Mouse (Mus musculus) forebrain, embryonic 13.5 days (tissue): ENCODE data around the gene Runx2. TPM values are rescaled to one million over a fixed set of nuclear protein-coding genes. Genes with fewer than 3 reads are reported as not detected.

ENCODE experiments used
- ATAC-seq: fragments of 200-750 bp; cut with Nextera tagmentation; 2 replicates; pipeline ENCODE4 v1.8.0; 2017
- H3K27ac ChIP-seq: fragments of 300-500 bp; sonication (generic); 2 replicates; pipeline ENCODE4 v1.5.1; 2015; ENCODE audit warnings: inconsistent platforms, mild to moderate bottlenecking, moderate library complexity
- H3K27me3 ChIP-seq: fragments of 300-500 bp; sonication (generic); 2 replicates; pipeline ENCODE4 v1.6.1; 2015; ENCODE audit warnings: mild to moderate bottlenecking, inconsistent platforms
- H3K36me3 ChIP-seq: fragments of 300-500 bp; sonication (generic); 2 replicates; pipeline ENCODE4 v1.6.1; 2015; ENCODE audit warnings: mild to moderate bottlenecking, inconsistent platforms; ENCODE audit not compliant: poor library complexity, severe bottlenecking
- H3K4me1 ChIP-seq: fragments of 300-500 bp; sonication (generic); 2 replicates; pipeline ENCODE4 v1.6.1; 2015; ENCODE audit warnings: inconsistent platforms
- H3K4me2 ChIP-seq: fragments of 300-500 bp; sonication (generic); 2 replicates; pipeline ENCODE4 v1.6.1; 2015; ENCODE audit warnings: inconsistent platforms, mild to moderate bottlenecking, moderate library complexity
- H3K4me3 ChIP-seq: fragments of 300-500 bp; sonication (generic); 2 replicates; pipeline ENCODE4 v1.5.1; 2015; ENCODE audit warnings: mild to moderate bottlenecking, inconsistent platforms
- H3K9ac ChIP-seq: fragments of 300-500 bp; sonication (generic); 2 replicates; pipeline ENCODE4 v1.6.1; 2015; ENCODE audit warnings: mild to moderate bottlenecking, inconsistent platforms
- H3K9me3 ChIP-seq: fragments of 300-500 bp; sonication (generic); replicated peaks from 2 replicates; pipeline ENCODE4 v1.6.1; 2016; ENCODE audit warnings: inconsistent platforms
- WGBS: fragments of 180-500 bp; shearing (Covaris S2); methylation state at CpG from one replicate; pipeline ENCODE4 v1.1.7; 2015; 5-methylcytosine and 5-hydroxymethylcytosine counted together
- polyA plus RNA-seq: library from polyadenylated mRNA; unstranded; fragments of >200 nt; fragmentation: Nextera tagmentation; extraction: Ambion mirVana; gene quantifications from 2 replicates; pipeline ENCODE4 v1.2.1, GENCODE M21; 2015

The Runx2 gene
- polyA plus RNA-seq, 1 experiment from 2014 or later: 0.18 TPM

GRCm38 (mm10) chr17:44564611-44565198, 249.9 kb downstream of the Runx2 start:
- no peaks in the 10 kb centered on the region for H3K27me3 ChIP-seq
- 83% methylated on average over 4 of the region's 4 CpGs for WGBS
- H3K4me1 ChIP-seq: no peaks in the 10 kb centered on the region
- H3K4me2 ChIP-seq: no peak overlapping the region
- no peak overlapping the region for H3K4me3 ChIP-seq
- H3K9ac ChIP-seq: no peak overlapping the region
- no peaks in the 10 kb centered on the region for H3K36me3 ChIP-seq
- H3K9me3 ChIP-seq: no peaks in the 10 kb centered on the region
- ATAC-seq: no peak
- H3K27ac ChIP-seq: no peak overlapping the region

- H3K27ac ChIP-seq: no peak overlapping the region
- H3K4me3 ChIP-seq: no peak overlapping the region
- no peak overlapping the region for H3K9ac ChIP-seq
- H3K4me2 ChIP-seq: no peak overlapping the region
- H3K27me3 ChIP-seq: no peaks in the 10 kb centered on the region
- no peaks in the 10 kb centered on the region for H3K9me3 ChIP-seq
- WGBS: 60% methylated on average over 7 of the region's 7 CpGs
- ATAC-seq: no peak
- H3K36me3 ChIP-seq: no peaks in the 10 kb centered on the region
- no peaks in the 10 kb centered on the region for H3K4me1 ChIP-seq
Measured at GRCm38 (mm10) chr17:44560016-44560415, 254.6 kb downstream of the Runx2 start.

GRCm38 (mm10) chr17:44557199-44558111, 257.1 kb downstream of the Runx2 start:
- Histone ChIP-seq H3K4me2 (no peak overlapping the region), H3K9me3 (no peaks in the 10 kb centered on the region), H3K9ac (no peak overlapping the region), H3K4me1 (no peaks in the 10 kb centered on the region), H3K4me3 (no peak overlapping the region), H3K36me3 (no peaks in the 10 kb centered on the region), H3K27me3 (no peaks in the 10 kb centered on the region), H3K27ac (no peak overlapping the region)
- WGBS: 91% methylated on average over 16 of the region's 16 CpGs
- ATAC-seq: no peak

- WGBS: 92% methylated on average over 4 of the region's 4 CpGs
- no peaks in the 10 kb centered on the region for H3K36me3 ChIP-seq
- no peak overlapping the region for H3K9ac ChIP-seq
- no peak for ATAC-seq
- no peaks in the 10 kb centered on the region for H3K27me3 ChIP-seq
- no peak overlapping the region for H3K4me2 ChIP-seq
- no peaks in the 10 kb centered on the region for H3K9me3 ChIP-seq
- H3K4me3 ChIP-seq: no peak overlapping the region
- no peaks in the 10 kb centered on the region for H3K4me1 ChIP-seq
- H3K27ac ChIP-seq: no peak overlapping the region
Measured at GRCm38 (mm10) chr17:44554941-44555340, 259.7 kb downstream of the Runx2 start.

DNA sequence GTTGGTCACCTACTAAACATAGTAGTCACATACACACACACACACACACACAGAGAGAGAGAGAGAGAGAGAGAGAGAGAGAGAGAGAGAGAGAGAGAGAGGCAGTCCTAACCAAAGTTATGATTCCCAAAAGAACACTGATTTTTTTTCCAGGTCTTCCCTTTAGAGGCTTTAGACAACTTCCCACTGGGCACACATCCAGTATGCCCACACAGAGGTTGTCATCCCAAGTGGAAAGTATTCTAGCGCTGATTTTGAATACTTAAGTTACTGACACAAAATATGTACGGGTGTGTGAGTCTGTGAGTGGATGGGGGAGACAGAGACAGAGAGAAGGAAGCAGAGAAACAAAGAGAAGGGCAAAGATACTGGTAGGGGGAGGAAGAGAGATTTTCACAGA, 265.0 kb downstream of the Runx2 start:
- H3K4me2 ChIP-seq: no peak overlapping the region
- whole genome bisulfite sequencing: 75% methylated on average over 2 of the region's 2 CpGs
- no peak for ATAC-seq
- no peaks in the 10 kb centered on the region for H3K27me3 ChIP-seq
- no peak overlapping the region for H3K9ac ChIP-seq
- no peak overlapping the region for H3K27ac ChIP-seq
- H3K4me1 ChIP-seq: no peaks in the 10 kb centered on the region
- no peaks in the 10 kb centered on the region for H3K36me3 ChIP-seq
- H3K9me3 ChIP-seq: no peaks in the 10 kb centered on the region
- H3K4me3 ChIP-seq: no peak overlapping the region

GRCm38 (mm10) chr17:44547922-44548321, 266.7 kb downstream of the Runx2 start:
- 76% methylated on average over 4 of the region's 4 CpGs for WGBS
- Histone ChIP-seq H3K9me3 (no peaks in the 10 kb centered on the region), H3K4me3 (no peak overlapping the region), H3K27ac (no peak overlapping the region), H3K9ac (no peak overlapping the region), H3K27me3 (no peaks in the 10 kb centered on the region), H3K4me1 (no peaks in the 10 kb centered on the region), H3K4me2 (no peak overlapping the region), H3K36me3 (no peaks in the 10 kb centered on the region)
- ATAC-seq: no peak

GRCm38 (mm10) chr17:44546801-44547200, 267.8 kb downstream of the Runx2 start:
- 88% methylated on average over 8 of the region's 8 CpGs for WGBS
- Histone ChIP-seq H3K27ac (no peak overlapping the region), H3K4me3 (no peak overlapping the region), H3K9me3 (no peaks in the 10 kb centered on the region), H3K36me3 (no peaks in the 10 kb centered on the region), H3K9ac (no peak overlapping the region), H3K4me2 (no peak overlapping the region), H3K27me3 (no peaks in the 10 kb centered on the region), H3K4me1 (no peaks in the 10 kb centered on the region)
- ATAC-seq: no peak

DNA sequence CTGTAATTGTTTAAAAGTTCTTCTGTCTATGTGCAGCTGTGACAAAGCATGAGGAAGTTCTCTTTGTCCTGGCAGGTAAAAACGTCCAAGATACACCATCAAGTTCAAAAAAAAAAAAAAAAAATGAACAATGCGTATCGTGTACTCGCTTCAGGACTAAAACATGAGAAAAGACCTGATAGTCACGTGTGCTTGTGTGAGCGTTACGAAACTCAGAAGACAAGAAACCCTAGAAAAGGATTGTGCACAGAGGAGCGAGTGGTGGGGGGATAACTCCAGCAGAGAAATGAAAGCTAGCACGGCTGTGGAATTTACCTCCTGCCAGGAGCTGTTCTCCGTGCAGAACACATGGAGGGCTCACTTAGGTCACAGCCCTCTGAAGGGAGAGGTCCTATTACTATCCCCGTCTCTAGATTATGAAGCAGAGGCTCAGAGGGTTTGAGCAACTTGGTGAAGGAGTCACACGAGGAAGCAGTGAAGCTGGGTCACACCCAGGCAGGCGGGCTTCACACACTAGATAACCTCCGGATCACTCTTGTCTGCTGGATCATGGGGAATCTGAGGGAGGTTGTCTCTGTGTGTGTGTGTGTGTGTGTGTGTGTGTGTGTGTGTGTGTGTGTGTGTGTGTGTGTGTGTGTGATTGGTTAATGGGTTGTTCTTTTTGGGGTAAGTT, 269.3 kb downstream of the Runx2 start:
- no peaks in the 10 kb centered on the region for H3K27me3 ChIP-seq
- no peaks in the 10 kb centered on the region for H3K9me3 ChIP-seq
- no peak overlapping the region for H3K9ac ChIP-seq
- H3K4me3 ChIP-seq: no peak overlapping the region
- no peaks in the 10 kb centered on the region for H3K36me3 ChIP-seq
- H3K4me2 ChIP-seq: no peak overlapping the region
- ATAC-seq: no peak
- H3K4me1 ChIP-seq: no peaks in the 10 kb centered on the region
- no peak overlapping the region for H3K27ac ChIP-seq
- 54% methylated on average over 14 of the region's 14 CpGs for WGBS

- no peaks in the 10 kb centered on the region for H3K27me3 ChIP-seq
- no peak overlapping the region for H3K27ac ChIP-seq
- H3K9ac ChIP-seq: no peak overlapping the region
- no peak for ATAC-seq
- no peaks in the 10 kb centered on the region for H3K4me1 ChIP-seq
- H3K9me3 ChIP-seq: no peaks in the 10 kb centered on the region
- H3K4me3 ChIP-seq: no peak overlapping the region
- H3K4me2 ChIP-seq: no peak overlapping the region
- H3K36me3 ChIP-seq: no peaks in the 10 kb centered on the region
- WGBS: 90% methylated on average over 3 of the region's 3 CpGs
Measured at GRCm38 (mm10) chr17:44542706-44543105, 271.9 kb downstream of the Runx2 start.

GRCm38 (mm10) chr17:44540699-44541098, 273.9 kb downstream of the Runx2 start:
- Histone ChIP-seq H3K4me2 (no peak overlapping the region), H3K27ac (no peak overlapping the region), H3K4me1 (no peaks in the 10 kb centered on the region), H3K27me3 (no peaks in the 10 kb centered on the region), H3K4me3 (no peak overlapping the region), H3K9me3 (no peaks in the 10 kb centered on the region), H3K9ac (no peak overlapping the region), H3K36me3 (no peaks in the 10 kb centered on the region)
- WGBS: 76% methylated on average over 5 of the region's 5 CpGs
- ATAC-seq: no peak

GRCm38 (mm10) chr17:44538921-44539320, 275.7 kb downstream of the Runx2 start:
- no peaks in the 10 kb centered on the region for H3K27me3 ChIP-seq
- no peak overlapping the region for H3K9ac ChIP-seq
- no peak for ATAC-seq
- H3K9me3 ChIP-seq: no peaks in the 10 kb centered on the region
- no peaks in the 10 kb centered on the region for H3K36me3 ChIP-seq
- no peak overlapping the region for H3K27ac ChIP-seq
- H3K4me1 ChIP-seq: no peaks in the 10 kb centered on the region
- no peak overlapping the region for H3K4me2 ChIP-seq
- 78% methylated on average over 11 of the region's 11 CpGs for WGBS
- no peak overlapping the region for H3K4me3 ChIP-seq

DNA sequence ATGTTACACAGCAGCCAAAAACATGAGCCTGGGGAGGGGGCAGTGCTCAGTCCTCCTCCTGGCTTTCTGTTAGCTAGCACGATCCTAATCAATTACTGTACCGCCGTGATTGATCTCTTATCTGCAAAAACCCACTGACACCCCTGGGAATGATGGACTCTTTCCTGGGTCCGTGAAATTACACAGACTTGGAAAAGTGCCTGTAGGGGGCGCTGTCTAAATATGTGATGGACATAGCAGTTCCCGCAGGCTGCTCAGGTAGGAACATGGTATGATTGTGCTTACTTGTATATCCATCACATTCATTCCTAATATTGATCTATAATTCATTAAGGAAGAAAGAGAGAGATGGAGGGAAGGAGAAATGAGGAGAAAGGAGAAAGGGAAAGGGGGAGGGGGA, 284.6 kb downstream of the Runx2 start:
- Histone ChIP-seq H3K9me3 (0 out of 2 replicates have a peak, but pooled peaks cover 9% of the 10 kb centered on the region), H3K36me3 (no peaks in the 10 kb centered on the region), H3K27me3 (no peaks in the 10 kb centered on the region), H3K27ac (no peak overlapping the region), H3K4me1 (peaks cover 8% of the 10 kb centered on the region; the same call in 1 of the 2 replicates), H3K4me2 (no peak overlapping the region), H3K4me3 (no peak overlapping the region), H3K9ac (no peak overlapping the region)
- no peak for ATAC-seq
- 80% methylated on average over 6 of the region's 6 CpGs for WGBS
